Mouse (Mus musculus): ENCODE results near the gene Pgghg.

Pgghg gene

GRCm38 (mm10) chr7:140941222-140942051 is at the start of gene Pgghg:
Pgghg (plus strand) TSS chr7:140941391.
- DNase-seq, result peak; percentile 76 to 79

GRCm38 (mm10) chr7:140894031-140894430 is 47.2 kb upstream of the Pgghg start:
- no peak for DNase-seq

GRCm38 (mm10) chr7:140894611-140895010 is 46.6 kb upstream of the Pgghg start:
- no peak for DNase-seq

GRCm38 (mm10) chr7:140897863-140898262 is 43.3 kb upstream of the Pgghg start:
- DNase-seq, result no peak

GRCm38 (mm10) chr7:140899121-140899520 is 42.1 kb upstream of the Pgghg start:
- peak in 1 of 2 experiments; percentile 15 for DNase-seq

- DNase-seq, result peak in 1 of 2 experiments; percentile 15
Observed at GRCm38 (mm10) chr7:140900220-140900619, 41.0 kb upstream of the Pgghg start, which contains the start of gene Cox8b. Cox8b (minus strand) TSS chr7:140900446.

- DNase-seq, result no peak
Observed at GRCm38 (mm10) chr7:140902036-140902875, 38.9 kb upstream of the Pgghg start.

- peak; percentile 92 to 95 for DNase-seq
Observed at GRCm38 (mm10) chr7:140903212-140903611, 38.0 kb upstream of the Pgghg start.

GRCm38 (mm10) chr7:140905642-140906081 is 35.5 kb upstream of the Pgghg start:
- DNase-seq, result no peak

- no peak for DNase-seq
Observed at GRCm38 (mm10) chr7:140907131-140907530, 34.1 kb upstream of the Pgghg start.

- DNase-seq, result no peak
Observed at GRCm38 (mm10) chr7:140907697-140908096, 33.5 kb upstream of the Pgghg start.

- no peak for DNase-seq
Observed at GRCm38 (mm10) chr7:140908181-140908580, 33.0 kb upstream of the Pgghg start.

- DNase-seq, result peak; percentile 87 to 88
Observed at GRCm38 (mm10) chr7:140908634-140909107, 32.5 kb upstream of the Pgghg start.

- DNase-seq, result no peak
Observed at GRCm38 (mm10) chr7:140912293-140912692, 28.9 kb upstream of the Pgghg start.

- DNase-seq, result no peak
Observed at GRCm38 (mm10) chr7:140912846-140913482, 28.2 kb upstream of the Pgghg start.

- no peak for DNase-seq
Observed at GRCm38 (mm10) chr7:140914031-140914690, 27.0 kb upstream of the Pgghg start.

GRCm38 (mm10) chr7:140919911-140920310 is 21.3 kb upstream of the Pgghg start:
- no peak for DNase-seq

GRCm38 (mm10) chr7:140920418-140921029 is 20.7 kb upstream of the Pgghg start, which contains the start of gene Nlrp6:
Nlrp6 (plus strand) TSS chr7:140920902.
- no peak for DNase-seq

- no peak for DNase-seq
Observed at GRCm38 (mm10) chr7:140921225-140921975, 19.8 kb upstream of the Pgghg start.

- DNase-seq, result peak; percentile 93 to 95
Observed at GRCm38 (mm10) chr7:140922398-140923069, 18.7 kb upstream of the Pgghg start.
